Mouse (Mus musculus) urinary bladder, postnatal 36 days (tissue): Measurements from ENCODE around the gene U90926.

Source experiments
- DNase-seq, 2 experiments: peaks; one replicate each; pipeline ENCODE4 v3.0.0; 2022; ENCODE audit warnings: low spot score in 2 of 2, mixed read lengths in 1 of 2

U90926 gene

DNA sequence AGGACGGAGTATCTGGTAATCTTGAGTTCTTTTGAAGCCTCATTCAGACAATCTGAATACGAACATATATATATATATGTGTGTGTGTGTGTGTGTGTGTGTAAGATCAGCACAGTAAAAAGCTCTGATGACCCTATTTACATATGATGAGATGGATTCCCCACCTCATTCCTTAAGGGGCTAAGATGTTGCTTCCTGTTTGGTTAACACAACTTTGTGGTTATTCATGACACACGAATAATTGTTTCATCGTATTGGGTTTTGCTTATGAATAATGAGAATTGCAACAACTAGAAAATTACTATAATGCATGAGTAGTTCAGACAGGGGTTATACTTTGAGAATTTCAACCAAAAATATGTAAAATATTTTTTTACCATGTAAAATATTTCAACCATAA is at the start of gene U90926:
Gene U90926, minus strand, starts transcription at position 101 of the 400 bp plus-strand sequence.
- no peak for DNase-seq

DNA sequence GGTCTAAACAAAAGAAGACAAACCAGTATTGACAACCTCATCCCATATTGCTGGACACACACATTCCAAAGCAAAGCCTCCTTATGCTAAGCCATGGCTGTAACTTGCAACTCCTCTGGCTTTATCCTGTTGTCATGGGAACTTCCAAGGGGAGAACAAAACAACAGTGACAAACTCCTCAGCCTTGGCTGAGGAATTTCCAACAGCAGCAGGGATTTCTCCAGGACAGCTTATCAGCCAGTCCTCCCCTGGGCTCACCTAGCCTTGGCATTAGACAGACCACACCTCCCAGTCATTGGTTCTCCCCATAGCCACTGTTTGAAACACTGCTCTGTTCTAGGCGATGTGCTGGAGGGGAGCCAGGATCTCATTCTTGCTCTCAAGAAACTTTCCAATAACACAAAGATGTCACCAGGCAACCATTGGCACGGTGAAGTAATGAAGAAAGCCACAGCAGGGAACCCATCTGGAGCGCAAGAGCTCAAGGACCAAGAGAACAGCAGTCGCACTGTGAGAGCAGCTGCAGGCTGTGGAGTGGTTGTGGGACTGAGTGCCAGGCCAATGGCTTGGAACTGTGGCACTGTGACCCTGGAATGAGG is 48.7 kb upstream of the U90926 start:
- no peak for DNase-seq

DNA sequence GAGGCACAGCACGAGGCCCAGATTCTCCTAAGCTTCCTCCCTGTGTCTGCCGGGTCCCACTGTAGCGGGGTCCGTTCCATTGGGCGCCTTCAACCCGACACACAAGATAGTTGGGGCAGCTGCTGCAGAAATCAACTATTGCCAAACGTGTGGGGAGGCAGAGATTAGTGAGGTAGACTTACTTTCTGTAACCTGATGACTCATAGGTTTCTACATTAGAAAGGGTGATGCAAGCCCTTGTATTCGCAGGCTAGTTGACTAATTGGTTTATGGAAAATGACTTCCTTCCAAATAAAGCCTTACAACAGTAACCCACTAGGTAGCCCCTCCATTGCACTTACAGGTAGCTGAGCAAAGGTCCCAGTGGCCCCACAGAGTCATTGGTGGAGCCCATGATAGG is 47.4 kb upstream of the U90926 start:
- DNase-seq: no peak

DNA sequence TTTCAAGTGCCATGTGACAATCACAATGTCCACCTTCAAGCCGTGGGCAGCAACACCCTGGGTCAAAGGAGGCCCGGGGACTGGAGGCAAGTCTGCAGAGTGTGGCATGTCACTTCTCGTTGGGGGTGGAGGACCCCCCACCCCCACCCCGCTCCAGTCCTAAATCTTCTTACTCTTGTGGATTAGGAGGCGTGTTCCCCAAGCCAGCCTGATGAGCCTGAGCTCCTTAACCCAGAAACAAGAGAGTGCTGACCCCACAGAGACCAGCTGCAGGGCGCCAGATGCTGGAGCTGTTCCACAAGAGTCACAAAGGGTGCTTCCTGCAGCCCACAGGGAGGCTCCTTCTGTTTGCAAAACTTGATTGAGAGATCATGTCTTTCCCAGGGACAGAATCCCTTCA is 41.0 kb upstream of the U90926 start, which contains the start of gene Ppef2:
Gene Ppef2, minus strand, starts transcription at position 61 of the 400 bp plus-strand sequence.
- DNase-seq: no peak

DNA sequence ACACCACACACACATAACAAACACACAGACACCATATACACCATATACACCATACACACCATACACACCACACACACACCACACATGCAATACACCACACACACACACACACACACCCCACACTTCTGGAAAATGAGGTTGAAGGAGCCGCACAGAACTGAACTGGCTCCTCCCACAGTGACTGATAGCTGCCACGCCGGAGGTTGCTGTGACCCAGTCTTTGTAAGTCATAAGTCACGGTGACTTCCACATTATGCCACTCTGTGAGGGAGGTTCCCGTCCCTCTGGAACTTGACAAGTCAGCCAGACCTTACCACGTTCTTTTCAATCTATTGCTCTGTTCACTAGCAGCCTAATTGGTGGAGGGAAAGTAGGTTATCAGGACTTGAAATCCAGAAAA is 39.3 kb upstream of the U90926 start:
- no peak for DNase-seq

DNA sequence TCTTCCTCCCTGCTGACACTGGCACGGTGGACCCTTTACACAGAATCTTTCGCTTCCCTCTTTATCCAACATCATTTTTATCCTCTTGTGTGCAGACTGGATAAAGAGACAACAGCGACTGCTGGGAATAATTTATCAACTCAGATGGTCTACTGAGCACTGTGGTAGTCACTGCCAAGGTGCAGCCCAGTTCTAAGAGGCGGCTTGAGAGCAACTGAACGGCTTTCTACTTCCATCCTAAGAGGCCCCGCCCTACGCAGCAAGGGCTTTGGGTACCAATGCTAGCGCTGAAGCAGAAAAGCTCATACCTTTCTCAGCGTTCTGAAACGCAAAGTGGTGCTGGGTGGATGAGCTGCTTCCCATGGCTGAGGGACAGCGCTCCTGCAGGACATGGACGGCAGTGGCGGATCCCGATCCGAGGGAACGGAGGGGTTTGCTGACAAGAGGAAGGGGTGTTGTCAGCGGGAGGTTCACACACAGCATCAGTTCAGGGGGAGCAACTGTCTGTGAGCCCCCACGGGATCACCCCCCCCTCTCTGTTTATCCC is 37.7 kb upstream of the U90926 start:
- DNase-seq: no peak

DNA sequence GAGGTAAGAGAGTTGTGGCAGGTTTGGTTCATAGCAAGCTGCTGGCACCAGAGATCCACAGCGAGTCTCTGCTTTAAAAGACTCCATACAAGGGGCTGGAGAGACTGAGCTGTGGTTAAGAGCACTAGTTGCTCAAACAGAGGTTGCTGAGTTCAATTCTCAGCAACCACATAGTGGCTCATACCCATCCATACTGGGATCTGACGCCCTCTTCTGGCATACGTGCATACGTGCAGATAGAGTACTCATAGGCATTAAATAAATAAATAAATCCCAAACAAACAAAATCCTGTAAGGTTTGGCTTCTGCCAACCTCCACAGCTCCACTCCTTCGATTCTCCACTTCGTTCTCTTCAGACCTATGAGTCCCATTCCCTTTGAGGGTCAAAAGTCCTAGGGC is 36.8 kb upstream of the U90926 start:
- no peak for DNase-seq

DNA sequence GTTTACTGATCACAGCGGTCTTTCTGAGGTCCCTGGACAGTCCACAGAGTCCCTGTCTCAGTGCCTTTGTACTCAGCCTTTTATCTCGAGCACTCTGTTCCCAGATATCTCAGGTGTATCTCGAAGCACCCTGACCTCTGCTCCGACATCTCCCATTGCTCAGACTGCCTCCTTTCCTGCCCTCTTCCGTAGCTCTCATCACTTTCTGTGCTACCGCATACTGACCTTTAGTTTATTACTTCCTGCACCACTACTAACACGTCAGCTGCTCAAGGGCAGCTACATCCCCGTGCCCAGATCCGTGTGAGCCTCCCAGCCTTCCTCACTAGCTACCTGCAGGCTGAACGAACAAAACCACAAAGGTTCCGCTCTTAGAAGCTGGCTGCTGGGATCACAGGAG is 33.4 kb upstream of the U90926 start:
- DNase-seq: no peak

DNA sequence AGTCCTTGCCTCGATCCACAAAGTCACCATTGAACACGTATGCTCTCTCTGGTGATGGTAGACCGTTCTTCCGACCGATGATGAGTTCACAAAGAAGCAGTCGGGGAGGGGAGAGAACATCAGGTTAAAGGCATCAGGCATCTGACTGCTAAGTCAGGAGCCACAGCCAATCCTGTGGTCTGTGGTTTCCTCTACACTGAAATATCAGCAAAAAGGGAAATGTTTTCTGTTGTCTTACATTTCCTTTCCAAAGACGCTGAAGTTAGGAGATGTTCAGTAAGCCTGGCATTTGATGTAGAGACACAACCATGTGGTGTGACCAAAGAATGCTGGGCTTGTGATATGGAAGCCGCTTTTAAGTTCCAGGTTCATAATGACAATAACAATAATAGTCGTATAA is 30.3 kb upstream of the U90926 start:
- no peak for DNase-seq

DNA sequence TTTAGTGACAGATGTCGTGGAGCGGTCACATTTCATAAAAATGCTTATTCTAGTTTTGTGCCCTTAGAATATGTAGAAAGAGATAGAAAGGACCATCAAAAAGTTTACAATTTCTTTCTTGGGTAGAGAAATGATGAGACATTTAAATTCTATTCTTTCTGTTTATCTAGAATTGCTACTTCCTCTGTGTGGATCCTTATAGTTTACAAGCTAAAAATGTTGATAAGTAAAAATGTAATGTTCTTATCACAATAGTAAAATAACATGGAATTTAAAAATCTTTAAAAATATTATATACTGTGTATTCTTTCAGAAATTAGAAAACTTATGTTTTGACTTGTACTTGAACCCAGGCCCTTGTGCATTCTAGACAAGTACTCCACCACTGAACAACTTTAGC is 29.7 kb upstream of the U90926 start:
- no peak for DNase-seq

DNA sequence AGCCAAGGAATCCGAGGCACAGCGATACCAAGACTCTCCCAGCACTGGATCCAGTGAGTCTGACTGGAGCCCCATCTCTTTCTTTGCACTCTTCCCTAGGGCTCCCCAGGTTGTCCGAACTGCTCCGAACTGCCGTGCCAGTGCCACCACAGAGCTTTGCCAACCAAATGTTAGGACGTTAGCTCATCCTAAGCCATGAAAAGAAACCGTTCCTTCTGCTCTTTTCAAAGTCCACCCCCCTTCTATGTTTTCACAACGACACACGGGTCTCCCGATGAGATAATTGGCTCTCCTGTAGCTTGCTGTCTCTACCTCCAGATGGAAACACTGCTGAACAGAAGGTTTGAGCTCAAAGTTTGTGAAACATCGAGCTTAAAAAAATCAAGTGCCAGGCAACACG is 25.6 kb upstream of the U90926 start:
- DNase-seq: no peak

DNA sequence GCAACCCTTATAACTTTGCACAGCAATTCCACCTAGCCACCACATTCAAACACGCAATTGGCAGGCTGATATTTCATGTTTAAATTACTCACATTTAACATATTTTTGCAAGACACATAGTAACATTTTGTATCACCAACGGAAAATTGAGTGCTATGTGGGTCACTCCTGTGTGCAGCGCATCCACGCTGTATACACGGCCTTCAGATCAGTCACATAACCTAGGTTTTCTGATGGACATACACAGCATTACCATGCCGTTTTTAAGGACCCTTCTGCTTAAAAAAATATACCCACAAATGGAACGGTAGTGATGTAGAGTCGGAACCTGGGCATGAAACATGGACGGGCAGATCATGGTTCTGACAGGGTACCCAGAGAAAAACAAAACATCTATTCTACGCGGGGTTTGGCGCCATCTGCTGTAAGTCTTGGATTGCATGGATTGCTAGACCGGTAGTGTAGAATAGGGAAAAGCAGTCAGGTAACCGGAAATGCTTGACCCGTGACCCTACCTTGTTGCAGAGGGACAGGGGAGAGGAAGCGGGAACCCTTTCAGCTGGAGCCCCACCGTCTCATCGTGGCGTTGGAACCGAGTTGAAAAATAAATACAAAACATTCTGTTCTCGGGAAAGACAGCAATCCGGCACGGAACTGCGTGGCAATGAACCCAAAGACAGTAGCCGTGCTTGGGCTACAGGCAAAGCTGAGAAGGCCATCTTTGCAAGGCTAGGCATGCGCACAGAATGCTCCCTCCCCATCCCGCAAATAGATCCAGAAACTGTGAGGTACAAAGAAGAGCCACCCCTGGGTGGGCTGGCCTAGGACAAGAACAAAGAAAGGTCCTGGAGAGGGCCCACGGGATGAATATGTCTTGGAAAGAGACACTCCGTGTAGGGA is 24.4 kb upstream of the U90926 start:
- peak; percentile 55 to 74 for DNase-seq

DNA sequence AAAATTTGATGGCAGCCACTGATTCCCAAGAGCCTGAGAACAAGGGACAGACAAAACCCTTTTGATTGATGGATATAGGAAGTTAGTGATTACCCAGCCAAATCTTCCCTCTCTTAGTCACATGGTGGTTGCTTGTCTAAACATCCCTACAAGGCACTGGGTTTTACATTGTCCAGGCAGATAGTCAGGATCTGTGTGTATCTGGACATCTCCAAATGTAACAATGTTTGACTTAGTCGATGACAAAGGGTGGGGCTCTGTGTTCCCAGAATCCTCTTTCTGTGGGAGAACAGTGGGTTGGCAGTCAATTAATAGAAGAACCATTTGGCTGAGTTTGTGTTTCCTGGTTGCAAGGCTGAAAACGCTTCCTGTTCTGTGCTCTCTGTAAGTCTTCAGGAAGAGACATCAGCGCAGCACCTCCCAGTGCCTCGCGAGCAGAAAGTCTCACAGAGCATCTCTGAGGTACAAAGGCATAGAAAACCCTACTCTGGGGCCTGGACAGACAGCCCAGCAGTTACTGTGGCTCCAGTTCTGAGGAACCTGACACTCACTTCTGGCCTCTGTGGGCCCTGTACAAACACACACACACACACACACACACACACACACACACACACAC is 19.8 kb upstream of the U90926 start:
- DNase-seq: no peak

DNA sequence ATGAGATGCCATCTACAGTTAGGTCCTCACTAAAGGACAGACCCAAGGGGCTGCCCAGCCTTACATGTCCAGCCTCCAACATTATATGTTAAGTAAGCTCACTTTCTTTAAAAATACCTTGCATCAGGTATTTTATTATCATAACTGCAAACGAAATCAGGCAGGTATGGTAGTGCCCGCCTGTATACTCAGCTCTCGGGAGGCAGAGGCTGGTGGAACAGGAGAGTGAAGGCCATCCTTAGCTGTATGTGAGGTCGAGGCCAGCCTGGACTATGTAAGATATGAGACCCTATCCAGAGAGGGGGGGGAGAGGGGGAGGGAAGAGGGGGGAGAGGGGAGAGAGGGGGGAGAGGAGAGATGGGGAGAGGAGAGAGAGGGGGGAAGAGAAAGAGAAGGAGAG is 18.2 kb upstream of the U90926 start:
- no peak for DNase-seq

DNA sequence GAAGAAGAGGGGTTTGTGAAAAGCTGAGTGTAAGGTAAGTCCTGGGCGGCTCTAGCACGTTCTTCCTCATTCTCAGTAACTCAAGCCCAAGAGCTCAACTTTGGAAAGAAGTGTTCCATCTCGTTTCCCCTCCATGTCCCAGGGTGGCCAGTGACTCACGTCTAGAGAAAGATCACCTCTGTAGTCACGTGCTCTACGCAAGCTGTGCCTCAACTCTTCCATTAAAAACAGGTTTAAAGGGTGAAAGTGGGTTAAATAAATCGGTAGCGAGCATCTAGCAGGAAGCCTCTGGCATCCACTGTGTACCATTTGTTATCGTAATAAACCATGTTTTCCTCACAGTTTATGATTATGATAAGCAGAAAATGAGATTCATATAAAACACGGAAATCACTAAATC is 16.6 kb upstream of the U90926 start:
- DNase-seq: no peak

DNA sequence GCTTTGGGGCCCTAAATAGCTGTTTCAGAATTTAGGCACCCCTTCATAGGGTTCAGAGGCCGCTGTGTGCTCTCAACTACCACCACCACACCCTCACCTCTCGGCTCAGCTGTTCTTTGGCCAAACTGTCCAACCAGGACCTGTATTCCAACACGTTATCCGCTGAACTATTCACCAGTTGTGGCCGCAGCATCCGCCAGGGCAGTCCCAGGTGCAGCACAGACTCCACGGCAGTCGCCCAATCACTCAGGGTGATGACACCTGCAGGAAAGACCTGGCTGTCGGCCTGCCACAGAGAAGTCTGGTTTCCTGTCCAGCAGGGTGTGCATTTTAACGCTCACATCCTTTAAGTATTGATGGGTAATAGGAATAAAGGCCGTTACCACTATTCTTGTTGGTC is 15.1 kb upstream of the U90926 start:
- no peak for DNase-seq

DNA sequence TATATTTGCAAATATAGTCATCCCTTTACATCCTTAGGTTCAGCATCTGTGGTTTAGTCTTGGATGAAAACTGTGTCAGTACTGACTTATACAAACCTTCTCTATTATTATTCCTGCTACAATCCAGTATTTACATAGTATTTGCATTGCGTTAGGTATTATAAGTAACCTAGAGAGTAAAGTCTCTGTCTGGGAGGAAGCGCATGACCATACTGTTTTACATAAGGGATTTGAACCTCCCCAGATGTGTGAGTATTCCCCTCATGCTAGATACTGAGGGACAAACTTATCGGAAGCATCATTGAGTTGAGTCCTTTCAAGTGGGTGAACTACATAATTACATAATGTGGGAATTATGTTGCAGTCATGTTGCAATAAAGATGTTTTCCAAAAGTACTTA is 14.3 kb upstream of the U90926 start:
- no peak for DNase-seq

DNA sequence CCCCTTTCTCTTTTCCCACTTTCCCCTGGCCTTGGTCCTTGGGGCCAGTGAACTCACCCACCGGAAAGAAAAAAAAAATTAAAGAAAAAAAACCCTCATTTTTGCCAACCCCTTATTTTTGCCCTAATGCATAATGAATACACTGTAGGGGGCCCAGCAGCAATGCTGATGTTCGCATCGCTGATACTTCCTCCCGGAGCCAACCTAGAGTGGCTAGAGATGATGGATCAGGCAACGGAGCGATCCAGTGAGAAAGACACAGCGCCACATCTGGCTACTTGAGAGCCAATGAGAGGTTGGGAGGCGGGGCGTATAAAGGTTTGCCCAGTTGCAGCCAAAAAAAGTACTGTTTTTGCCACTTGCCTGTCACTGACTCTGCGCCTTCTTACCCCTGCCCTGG is 13.6 kb upstream of the U90926 start:
- no peak for DNase-seq

DNA sequence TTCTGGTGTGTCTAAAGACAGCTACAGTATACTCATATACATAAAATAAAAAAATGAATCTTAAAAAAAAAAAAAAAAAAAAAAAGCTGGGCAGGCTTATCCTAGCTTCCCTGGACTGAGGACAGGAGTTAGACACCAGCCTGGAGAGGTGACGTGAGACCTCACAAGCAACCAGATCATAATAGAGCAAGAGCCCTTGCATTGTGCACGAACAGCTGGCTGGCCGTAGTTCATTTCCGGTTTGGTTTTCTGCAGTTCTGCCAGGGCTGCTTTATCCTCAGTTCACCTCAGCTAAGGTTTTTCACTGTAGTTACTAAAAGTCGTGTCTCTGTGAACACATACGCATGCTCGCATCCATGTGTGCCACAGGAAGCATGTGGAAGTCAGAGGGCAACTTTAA is 12.6 kb upstream of the U90926 start:
- DNase-seq: no peak

DNA sequence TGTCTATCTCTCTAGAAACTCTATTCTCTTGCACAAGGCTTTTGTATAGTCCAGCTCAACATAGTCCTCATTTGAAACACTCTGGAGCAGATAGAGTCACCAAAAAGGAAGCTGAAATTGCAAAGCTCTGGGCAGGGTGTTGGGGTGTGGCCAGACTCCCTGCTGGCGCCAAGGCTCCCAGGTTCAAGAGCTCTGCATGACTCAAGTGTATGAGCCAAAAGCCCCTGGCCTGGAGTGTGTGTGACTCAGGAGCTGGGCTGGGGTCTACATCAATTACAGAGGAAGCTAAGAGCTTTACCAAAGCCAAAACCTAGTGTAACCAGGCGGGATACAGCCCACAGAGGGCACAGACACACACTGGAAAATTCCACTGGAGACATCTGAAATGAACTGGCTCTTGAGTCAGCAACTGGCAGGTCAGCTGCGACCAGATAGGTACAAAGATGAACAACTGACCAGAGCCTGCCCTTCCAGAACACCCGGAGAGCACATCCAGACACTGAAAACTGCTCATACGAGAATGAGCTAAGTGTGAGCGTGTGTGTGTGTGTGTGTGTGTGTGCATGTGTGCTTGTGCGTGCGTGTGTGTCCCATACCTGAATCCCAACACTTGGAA is 5.2 kb upstream of the U90926 start:
- DNase-seq: peak; percentile 10 to 19

DNA sequence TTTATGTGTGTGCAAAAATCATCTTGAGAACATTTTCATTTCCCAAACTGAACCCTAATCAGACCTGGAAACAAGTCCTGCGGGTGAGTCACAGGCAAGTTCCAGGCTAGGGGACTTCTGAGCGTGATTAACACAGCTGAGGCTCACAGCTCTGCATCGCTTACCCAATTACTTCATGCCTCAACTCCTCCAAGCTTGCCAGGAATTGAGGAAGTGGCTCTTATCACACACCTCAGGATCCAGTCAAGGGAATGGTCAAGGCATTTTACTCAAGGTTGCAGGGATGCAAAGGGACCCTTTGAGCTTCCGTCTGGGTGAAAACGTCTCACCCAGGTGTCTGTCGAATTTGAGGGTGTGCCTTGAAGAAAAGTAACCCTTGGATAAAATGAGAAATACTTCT is 4.6 kb upstream of the U90926 start:
- peak; percentile 21 to 36 for DNase-seq
